Mouse (Mus musculus) midbrain, embryonic 13.5 days (tissue): ENCODE data around the gene Thbd. TPM values are rescaled to one million over a fixed set of nuclear protein-coding genes. Genes with fewer than 3 reads are reported as not detected.

Experiments
- ATAC-seq: fragments of 200-750 bp; cut with Nextera tagmentation; 2 replicates; pipeline ENCODE4 v1.8.0; 2017; ENCODE audit warnings: mild to moderate bottlenecking, moderate TSS enrichment, moderate library complexity
- H3K27ac ChIP-seq: fragments of 300-500 bp; sonication (generic); 2 replicates; pipeline ENCODE4 v1.5.1; 2015; ENCODE audit warnings: inconsistent platforms, mild to moderate bottlenecking, moderate library complexity
- H3K27me3 ChIP-seq: fragments of 300-500 bp; sonication (generic); 2 replicates; pipeline ENCODE4 v1.6.1; 2015; ENCODE audit warnings: mild to moderate bottlenecking, inconsistent platforms
- H3K36me3 ChIP-seq: fragments of 300-500 bp; sonication (generic); 2 replicates; pipeline ENCODE4 v1.6.1; 2015; ENCODE audit warnings: mild to moderate bottlenecking, inconsistent platforms
- H3K4me1 ChIP-seq: fragments of 300-500 bp; sonication (generic); replicated peaks from 2 replicates; pipeline ENCODE4 v1.6.1; 2015; ENCODE audit warnings: inconsistent platforms
- H3K4me2 ChIP-seq: fragments of 300-500 bp; sonication (generic); replicated peaks from 2 replicates; pipeline ENCODE4 v1.6.1; 2015; ENCODE audit warnings: moderate library complexity, mild to moderate bottlenecking, inconsistent platforms
- H3K4me3 ChIP-seq: fragments of 300-500 bp; sonication (generic); replicated peaks from 2 replicates; pipeline ENCODE4 v1.5.1; 2015; ENCODE audit warnings: mild to moderate bottlenecking, inconsistent platforms
- H3K9ac ChIP-seq: fragments of 300-500 bp; sonication (generic); replicated peaks from 2 replicates; pipeline ENCODE4 v1.6.1; 2015; ENCODE audit warnings: mild to moderate bottlenecking, inconsistent platforms
- H3K9me3 ChIP-seq: fragments of 300-500 bp; sonication (generic); 2 replicates; pipeline ENCODE4 v1.6.1; 2016; ENCODE audit warnings: mild to moderate bottlenecking, inconsistent platforms
- WGBS: fragments of 180-500 bp; shearing (Covaris S2); methylation state at CpG from one replicate; pipeline ENCODE4 v1.1.7; 2015; 5-methylcytosine and 5-hydroxymethylcytosine counted together
- polyA plus RNA-seq: library from polyadenylated mRNA; unstranded; fragments of >200 nt; fragmentation: Nextera tagmentation; extraction: Ambion mirVana; gene quantifications from 2 replicates; pipeline ENCODE4 v1.2.1, GENCODE M21; 2015

The Thbd gene
- polyA plus RNA-seq, result 4.5 and 4.8 TPM in 2 replicates

DNA sequence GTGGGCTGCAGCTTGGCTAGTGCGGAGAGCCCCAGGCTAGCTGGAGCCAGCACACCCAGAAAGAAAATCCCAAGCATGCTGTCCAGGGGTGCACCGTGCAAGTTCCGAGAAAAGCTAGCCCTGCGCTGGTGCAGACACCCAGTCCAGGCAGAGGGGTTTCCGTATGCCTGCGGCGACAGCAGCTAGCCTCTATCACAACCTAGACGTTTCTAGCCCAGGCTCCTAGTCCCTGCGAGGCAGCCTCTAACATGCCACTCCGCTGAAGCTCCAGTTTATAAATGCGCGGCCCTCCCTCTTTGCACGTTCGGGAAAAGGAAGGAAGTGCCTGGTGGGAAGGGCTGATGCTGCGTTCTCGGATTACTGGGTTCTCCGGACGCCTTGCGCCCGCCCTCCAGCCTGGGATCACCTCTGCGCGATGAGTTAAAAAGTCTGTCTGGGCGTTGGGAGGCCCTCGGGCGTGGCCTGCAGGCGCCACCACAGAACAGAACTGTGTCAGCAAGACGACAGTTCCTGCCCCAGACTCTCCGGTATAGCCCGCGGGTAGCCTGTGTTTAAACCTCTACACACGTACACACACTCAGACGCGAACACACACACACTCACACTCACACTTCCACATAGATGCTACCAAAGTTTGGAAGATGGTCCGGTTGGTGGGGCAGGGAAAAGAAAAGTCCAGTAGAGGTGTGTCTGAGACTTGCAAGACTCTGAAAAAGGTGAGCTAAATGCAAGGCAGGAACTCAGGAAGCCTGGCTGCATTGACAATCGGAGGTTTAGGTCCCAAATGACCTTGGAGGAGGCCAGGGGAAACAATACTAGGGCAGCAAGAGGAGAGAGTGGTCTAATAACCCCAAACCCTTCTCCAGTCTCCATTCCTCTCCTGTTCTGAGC is at the start of gene Thbd:
TSS of gene Thbd (minus strand) at position 319 of the 891 bp plus-strand sequence.
- Histone ChIP-seq H3K27me3 (peaks cover 55% of the 10 kb centered on the region), H3K4me1 (peaks cover 29% of the 10 kb centered on the region), H3K4me2 (peak within 1 kb of the TSS; percentile 62), H3K4me3 (peak within 1 kb of the TSS; percentile 42), H3K9me3 (no peaks in the 10 kb centered on the region), H3K9ac (peak within 1 kb of the TSS; percentile 48), H3K36me3 (no peaks in the 10 kb centered on the region), H3K27ac (no peak within 1 kb of the TSS)
- 3% methylated on average over 35 of the region's 35 CpGs for WGBS
- peak; percentile 70 for ATAC-seq

DNA sequence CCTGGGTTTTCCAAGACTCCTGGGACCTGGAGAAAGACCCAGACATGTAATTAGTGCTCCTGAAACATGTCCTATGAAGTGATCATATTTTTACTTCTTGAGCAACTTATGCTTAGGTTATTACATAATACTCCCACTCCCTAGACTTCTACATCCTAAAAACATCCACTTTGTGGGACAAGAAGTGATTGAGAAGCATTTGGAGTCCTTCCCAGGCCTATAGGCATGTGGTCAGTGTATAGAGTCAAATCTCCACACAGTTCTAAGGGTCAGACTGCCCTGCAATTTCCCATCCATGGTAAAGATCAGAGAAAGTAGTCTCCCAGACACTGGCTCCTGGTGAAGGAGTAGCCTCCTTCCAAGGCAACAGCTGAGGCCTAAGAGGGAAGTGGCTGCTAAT is 47.4 kb upstream of the Thbd start:
- H3K36me3 ChIP-seq, result no peaks in the 10 kb centered on the region
- ATAC-seq, result no peak
- no peaks in the 10 kb centered on the region for H3K27me3 ChIP-seq
- H3K9me3 ChIP-seq, result no peaks in the 10 kb centered on the region; the same call in 1 of the 2 replicates
- H3K9ac ChIP-seq, result no peak overlapping the region
- H3K4me1 ChIP-seq, result no peaks in the 10 kb centered on the region
- H3K4me3 ChIP-seq, result no peak overlapping the region
- no peak overlapping the region for H3K4me2 ChIP-seq
- no peak overlapping the region for H3K27ac ChIP-seq

DNA sequence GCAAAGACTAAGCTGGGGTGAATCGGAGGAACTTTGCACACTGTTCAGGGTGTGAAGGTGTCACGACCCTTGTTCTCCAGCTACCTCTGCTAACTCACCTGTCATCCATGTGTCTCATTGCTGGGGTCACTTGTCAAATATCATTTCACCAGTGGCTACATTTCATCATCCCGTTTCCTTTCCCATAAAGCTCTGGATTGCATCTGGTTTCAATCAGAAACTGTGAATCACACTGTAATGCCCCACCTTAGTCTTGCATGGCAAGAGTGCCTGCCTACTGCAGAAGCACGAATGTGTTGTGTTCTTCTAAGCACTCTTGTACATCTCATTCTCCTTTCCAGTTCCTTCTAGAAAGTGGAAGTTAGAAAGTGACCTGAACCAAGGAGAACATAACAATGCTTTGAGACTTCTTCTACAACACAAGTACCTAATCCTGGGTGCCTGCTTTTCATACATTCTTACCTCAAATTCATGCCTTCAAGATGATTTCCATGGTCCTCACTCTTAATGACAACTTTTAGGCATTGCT is 46.1 kb upstream of the Thbd start:
- no peak for ATAC-seq
- 88% methylated on average over 4 of the region's 4 CpGs for WGBS
- no peaks in the 10 kb centered on the region for H3K36me3 ChIP-seq

DNA sequence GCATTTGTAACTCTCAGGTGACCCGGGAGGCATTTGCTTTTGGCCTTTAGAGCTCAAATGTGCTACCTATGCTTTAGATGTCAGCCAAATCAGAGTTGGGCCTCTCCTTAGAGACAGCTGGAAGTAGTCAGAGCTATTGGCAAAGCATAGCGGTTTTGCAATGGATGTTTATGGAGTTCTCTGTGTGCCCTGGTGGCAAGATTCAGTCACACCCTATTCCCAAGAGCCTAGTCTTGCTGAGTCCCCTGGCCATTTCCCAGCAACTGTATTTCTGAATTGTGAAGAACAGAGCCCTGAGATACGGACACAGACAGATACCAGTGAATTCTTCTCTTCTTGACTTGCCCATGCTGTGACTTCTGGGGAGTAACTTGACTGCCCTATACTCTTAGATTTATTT is 45.1 kb upstream of the Thbd start:
- Histone ChIP-seq H3K4me1 (no peaks in the 10 kb centered on the region), H3K27me3 (no peaks in the 10 kb centered on the region), H3K4me3 (no peak overlapping the region), H3K4me2 (no peak overlapping the region), H3K27ac (no peak overlapping the region), H3K9me3 (no peaks in the 10 kb centered on the region), H3K9ac (no peak overlapping the region), H3K36me3 (no peaks in the 10 kb centered on the region)
- no peak for ATAC-seq
- 94% methylated on average over 3 of the region's 3 CpGs for WGBS

More for the DNA sequence above, 46.1 kb upstream of the Thbd start:
- no peak overlapping the region for H3K4me2 ChIP-seq
- H3K27ac ChIP-seq, result no peak overlapping the region
- no peaks in the 10 kb centered on the region for H3K4me1 ChIP-seq
- no peaks in the 10 kb centered on the region; the same call in 1 of the 2 replicates for H3K9me3 ChIP-seq
- H3K9ac ChIP-seq, result no peak overlapping the region
- no peaks in the 10 kb centered on the region for H3K27me3 ChIP-seq
- no peak overlapping the region for H3K4me3 ChIP-seq

DNA sequence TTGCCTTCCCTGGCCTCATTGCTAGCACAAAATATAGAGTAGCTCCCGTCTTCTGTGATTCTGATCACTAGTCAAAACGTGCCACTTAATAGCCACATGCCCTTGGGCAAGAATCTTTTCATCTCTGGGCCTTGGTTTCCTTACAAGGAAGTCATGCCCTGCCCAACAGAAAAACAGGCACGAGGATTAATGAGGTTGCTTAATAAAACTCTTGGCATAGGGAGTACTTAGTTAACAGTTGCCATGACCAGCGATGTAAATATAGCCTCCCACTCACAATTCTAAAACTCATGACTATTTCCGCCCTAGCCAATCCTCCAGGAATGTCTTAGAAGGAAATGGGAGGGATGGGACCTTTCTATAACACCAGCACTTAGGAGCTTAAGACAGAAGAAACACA is 43.5 kb upstream of the Thbd start:
- no peaks in the 10 kb centered on the region for H3K36me3 ChIP-seq
- ATAC-seq, result no peak
- no peaks in the 10 kb centered on the region for H3K4me1 ChIP-seq
- no peak overlapping the region for H3K4me2 ChIP-seq
- H3K9ac ChIP-seq, result no peak overlapping the region
- 80% methylated on average over 5 of the region's 5 CpGs for WGBS
- no peaks in the 10 kb centered on the region for H3K9me3 ChIP-seq
- no peaks in the 10 kb centered on the region for H3K27me3 ChIP-seq
- no peak overlapping the region for H3K27ac ChIP-seq
- H3K4me3 ChIP-seq, result no peak overlapping the region

DNA sequence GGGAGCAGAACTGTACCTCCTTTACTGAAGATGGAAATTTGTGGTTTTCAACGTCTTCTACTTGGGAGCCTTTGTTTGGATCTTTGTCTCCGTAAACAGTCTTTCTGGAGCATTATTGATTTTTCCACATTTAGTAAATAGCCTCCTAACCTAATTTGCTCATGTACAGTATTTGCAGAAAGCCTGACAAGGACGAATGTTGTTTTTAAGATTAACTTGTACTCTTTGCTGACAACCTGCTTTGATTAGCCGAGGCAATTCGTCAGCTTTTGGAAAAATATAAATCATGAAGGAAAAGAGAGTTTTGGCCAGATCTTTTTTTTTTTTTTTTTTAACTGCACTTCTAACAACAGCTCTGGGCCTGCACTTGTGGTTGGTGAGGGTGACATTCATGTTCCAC is 42.6 kb upstream of the Thbd start:
- WGBS, result 87% methylated on average over 5 of the region's 5 CpGs

DNA sequence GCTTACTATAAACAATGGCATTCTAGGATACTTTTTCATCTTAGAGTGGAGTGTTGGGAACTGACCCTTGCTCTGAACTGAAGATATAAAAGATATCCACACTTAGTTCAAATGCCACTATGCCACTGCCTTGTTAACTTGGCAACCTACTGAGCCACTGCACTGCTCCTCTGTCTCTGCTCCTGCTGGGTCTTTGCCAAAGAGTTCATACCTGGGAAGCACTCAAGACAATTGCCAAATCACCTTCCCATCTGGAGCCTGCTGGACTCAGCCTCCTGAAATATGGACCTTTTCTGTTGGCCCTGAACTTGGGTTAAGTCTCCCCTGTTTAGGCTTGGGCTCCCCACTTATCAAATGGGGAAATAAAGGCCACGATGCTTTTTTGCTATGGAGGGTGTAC is 41.7 kb upstream of the Thbd start:
- no peaks in the 10 kb centered on the region for H3K9me3 ChIP-seq
- ATAC-seq, result no peak
- 89% methylated on average over 1 of the region's 1 CpGs for WGBS
- no peak overlapping the region for H3K4me3 ChIP-seq
- no peak overlapping the region for H3K9ac ChIP-seq
- no peak overlapping the region for H3K27ac ChIP-seq
- H3K27me3 ChIP-seq, result no peaks in the 10 kb centered on the region
- no peaks in the 10 kb centered on the region for H3K36me3 ChIP-seq
- no peak overlapping the region for H3K4me2 ChIP-seq
- H3K4me1 ChIP-seq, result no peaks in the 10 kb centered on the region

More for the DNA sequence above, 42.6 kb upstream of the Thbd start:
- no peaks in the 10 kb centered on the region for H3K36me3 ChIP-seq
- no peak overlapping the region for H3K27ac ChIP-seq
- H3K4me2 ChIP-seq, result no peak overlapping the region
- H3K9ac ChIP-seq, result no peak overlapping the region
- no peak overlapping the region for H3K4me3 ChIP-seq
- no peaks in the 10 kb centered on the region for H3K4me1 ChIP-seq
- no peaks in the 10 kb centered on the region for H3K9me3 ChIP-seq
- no peaks in the 10 kb centered on the region for H3K27me3 ChIP-seq
- no peak for ATAC-seq

DNA sequence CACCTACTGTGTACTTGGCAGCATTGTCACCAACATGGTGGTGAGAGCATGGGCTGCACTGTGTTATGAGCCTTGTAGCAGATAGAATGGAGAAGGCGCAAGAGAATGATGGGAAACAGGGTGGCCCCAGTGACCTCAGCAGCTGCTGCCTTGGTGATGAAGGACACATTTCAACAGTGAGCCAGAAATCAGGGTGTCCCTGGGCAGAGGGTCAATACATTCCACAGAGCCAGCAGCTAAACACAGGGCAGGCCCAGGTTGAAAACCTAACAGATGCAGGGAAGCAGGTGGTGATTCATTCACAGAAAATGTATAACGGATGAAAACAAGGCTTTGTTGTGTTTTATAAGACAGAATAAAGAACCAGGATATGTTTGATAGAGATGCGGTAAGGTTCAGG is 38.5 kb upstream of the Thbd start:
- H3K9ac ChIP-seq, result no peak overlapping the region
- no peak for ATAC-seq
- 80% methylated on average over 3 of the region's 3 CpGs for WGBS
- H3K4me3 ChIP-seq, result no peak overlapping the region
- no peak overlapping the region for H3K27ac ChIP-seq
- no peak overlapping the region for H3K4me2 ChIP-seq
- H3K27me3 ChIP-seq, result no peaks in the 10 kb centered on the region
- H3K9me3 ChIP-seq, result no peaks in the 10 kb centered on the region
- no peaks in the 10 kb centered on the region for H3K36me3 ChIP-seq
- no peaks in the 10 kb centered on the region for H3K4me1 ChIP-seq

DNA sequence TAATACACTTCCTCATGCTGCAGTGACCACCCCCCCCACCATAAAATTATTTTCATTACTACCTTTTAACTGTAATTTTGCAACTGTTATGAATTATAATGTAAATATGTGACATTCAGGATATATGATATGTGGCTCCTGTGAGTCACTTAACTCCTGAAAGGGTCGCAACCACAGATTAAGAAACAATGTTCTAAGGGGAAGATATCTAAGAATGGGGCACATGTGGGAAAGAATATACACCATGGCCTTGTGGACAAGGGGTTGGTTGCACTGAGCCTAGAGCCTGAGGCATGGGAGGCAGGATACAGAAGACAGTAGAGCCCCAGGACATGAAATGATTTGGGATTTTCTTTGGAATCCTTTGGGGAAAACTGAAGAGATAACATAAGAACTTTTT is 37.6 kb upstream of the Thbd start:
- Histone ChIP-seq H3K27me3 (no peaks in the 10 kb centered on the region), H3K4me3 (no peak overlapping the region), H3K9me3 (no peaks in the 10 kb centered on the region), H3K4me2 (no peak overlapping the region), H3K9ac (no peak overlapping the region), H3K27ac (no peak overlapping the region), H3K4me1 (no peaks in the 10 kb centered on the region), H3K36me3 (no peaks in the 10 kb centered on the region)
- WGBS, result 96% methylated on average over 1 of the region's 1 CpGs
- ATAC-seq, result no peak

DNA sequence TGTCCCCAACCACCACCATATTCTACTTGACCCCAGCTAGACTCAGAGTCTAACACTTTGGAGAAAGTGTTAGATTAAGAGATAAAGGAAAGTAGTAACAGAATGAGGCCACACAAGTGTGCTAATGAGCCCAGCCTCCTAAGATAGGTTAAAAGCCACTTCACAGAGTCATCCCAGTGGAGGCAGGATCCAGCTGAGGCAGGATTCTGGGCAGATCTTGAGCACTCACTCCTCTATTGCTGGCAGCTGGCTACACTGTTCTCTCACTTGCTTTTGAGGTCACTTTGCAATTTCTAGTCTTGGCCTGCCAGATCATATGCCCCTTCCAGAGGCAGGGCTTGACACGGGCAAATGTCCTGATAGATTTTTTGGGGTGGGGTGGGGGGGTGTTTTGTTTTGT is 36.5 kb upstream of the Thbd start:
- no peak overlapping the region for H3K4me3 ChIP-seq
- no peaks in the 10 kb centered on the region for H3K9me3 ChIP-seq
- no peak overlapping the region for H3K27ac ChIP-seq
- no peak overlapping the region for H3K4me2 ChIP-seq
- H3K9ac ChIP-seq, result no peak overlapping the region
- no peaks in the 10 kb centered on the region for H3K4me1 ChIP-seq
- 75% methylated on average over 1 of the region's 1 CpGs for WGBS
- H3K36me3 ChIP-seq, result no peaks in the 10 kb centered on the region
- ATAC-seq, result no peak
- no peaks in the 10 kb centered on the region for H3K27me3 ChIP-seq

DNA sequence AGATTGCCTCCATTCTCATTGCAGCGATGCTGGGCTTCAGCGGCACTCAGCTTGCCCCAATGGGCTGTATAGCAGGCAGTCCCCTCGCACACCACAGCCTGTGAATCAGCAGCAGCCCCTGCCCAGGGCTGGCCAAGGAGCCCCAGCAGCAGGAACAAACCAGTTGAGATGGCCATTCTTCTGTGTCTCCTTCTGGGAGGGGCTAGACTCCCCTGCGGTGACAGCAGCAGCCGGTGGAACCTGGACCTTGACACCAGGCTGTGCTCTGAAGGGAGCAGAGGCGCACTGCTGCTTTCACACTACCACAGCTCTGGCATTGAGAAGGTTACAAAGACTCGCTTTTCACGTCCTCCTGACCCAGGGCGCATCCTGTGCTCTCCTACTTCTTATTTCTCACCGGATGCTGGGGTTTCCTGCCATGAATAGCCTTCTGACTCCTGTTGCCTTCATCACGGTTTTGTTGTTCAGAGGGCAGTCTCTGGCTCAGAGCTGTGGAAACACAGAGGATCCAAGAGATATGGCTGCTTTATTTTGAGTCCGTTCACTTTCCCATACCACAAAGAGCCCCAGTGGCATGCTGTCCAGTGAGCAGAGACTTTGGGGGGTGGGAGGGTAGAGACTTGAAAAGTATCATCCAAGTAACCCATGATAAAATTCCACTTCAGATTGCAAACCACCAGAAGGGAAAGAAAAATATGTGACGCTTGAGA is 35.4 kb upstream of the Thbd start, which contains the start of gene Cd93:
TSS of gene Cd93 (minus strand) at position 315 of the 710 bp plus-strand sequence.
- no peak within 1 kb of the TSS for H3K4me3 ChIP-seq
- 64% methylated on average over 13 of the region's 13 CpGs for whole genome bisulfite sequencing
- no peaks in the 10 kb centered on the region for H3K36me3 ChIP-seq
- no peaks in the 10 kb centered on the region for H3K27me3 ChIP-seq
- no peak within 1 kb of the TSS for H3K4me2 ChIP-seq
- no peak within 1 kb of the TSS for H3K27ac ChIP-seq
- H3K9ac ChIP-seq, result no peak within 1 kb of the TSS
- no peaks in the 10 kb centered on the region for H3K9me3 ChIP-seq
- H3K4me1 ChIP-seq, result no peaks in the 10 kb centered on the region
- ATAC-seq, result 0 out of 2 replicates have a peak, but pooled peaks have one; percentile 43

DNA sequence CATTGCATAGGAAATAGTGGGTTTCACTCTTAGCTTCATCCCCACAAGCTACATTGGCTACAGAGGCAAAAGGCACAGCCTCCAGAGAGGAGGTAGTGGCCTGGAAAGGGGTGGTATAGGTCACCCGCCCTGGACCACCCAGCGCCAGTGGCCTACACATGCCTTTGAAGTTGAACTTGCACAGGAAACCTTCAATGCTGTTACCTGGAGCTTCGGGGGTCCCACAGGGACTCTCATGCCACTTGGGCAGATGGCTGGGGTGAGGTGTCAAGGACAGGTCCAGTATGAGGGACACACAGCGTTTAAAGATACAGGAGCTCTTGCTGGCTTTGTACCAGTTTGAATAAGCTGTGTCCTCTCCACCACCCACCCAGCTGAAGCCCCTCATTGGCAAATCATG is 34.7 kb upstream of the Thbd start:
- Histone ChIP-seq H3K4me3 (no peak overlapping the region), H3K9me3 (no peaks in the 10 kb centered on the region), H3K4me2 (no peak overlapping the region), H3K4me1 (no peaks in the 10 kb centered on the region), H3K9ac (no peak overlapping the region), H3K36me3 (no peaks in the 10 kb centered on the region), H3K27ac (no peak overlapping the region), H3K27me3 (no peaks in the 10 kb centered on the region)
- ATAC-seq, result 0 out of 2 replicates have a peak, but pooled peaks have one; percentile 50
- WGBS, result 88% methylated on average over 4 of the region's 4 CpGs
